Mouse (Mus musculus) forebrain, embryonic 11.5 days (tissue): ENCODE measurements around the gene Lrrc63. TPM values are rescaled to one million over a fixed set of nuclear protein-coding genes. Genes with fewer than 3 reads are reported as not detected.
A peak's percentile ranks its signal among the peaks of the same experiment; 100 is the strongest.

Experiments used
- ATAC-seq: fragments of 200-750 bp; cut with Nextera tagmentation; replicated peaks from 2 replicates; pipeline ENCODE4 v1.8.0; 2017; ENCODE audit warnings: moderate TSS enrichment; ENCODE audit not compliant: low FRiP score
- DNase-seq: peaks from one replicate; pipeline ENCODE4 v3.0.0-alpha.2; 2017; ENCODE audit warnings: low spot score
- H3K27ac ChIP-seq: fragments of 300-500 bp; sonication (generic); 2 replicates; pipeline ENCODE4 v1.5.1; 2014; ENCODE audit warnings: low read depth, low read length
- H3K27me3 ChIP-seq: fragments of 300-500 bp; sonication (generic); 2 replicates; pipeline ENCODE4 v1.6.1; 2014; ENCODE audit warnings: mild to moderate bottlenecking, low read length, mixed read lengths; ENCODE audit not compliant: control insufficient read depth, insufficient read depth
- H3K36me3 ChIP-seq: fragments of 300-500 bp; sonication (generic); 2 replicates; pipeline ENCODE4 v1.6.1; 2014; ENCODE audit warnings: mild to moderate bottlenecking, low read length, moderate library complexity, mixed read lengths; ENCODE audit not compliant: control insufficient read depth, insufficient read depth
- H3K4me1 ChIP-seq: fragments of 300-500 bp; sonication (generic); replicated peaks from 2 replicates; pipeline ENCODE4 v1.6.1; 2014; ENCODE audit warnings: low read length, mixed read lengths; ENCODE audit not compliant: control insufficient read depth, insufficient read depth
- H3K4me2 ChIP-seq: fragments of 300-500 bp; sonication (generic); 2 replicates; pipeline ENCODE4 v1.6.1; 2014; ENCODE audit warnings: low read depth, mild to moderate bottlenecking, low read length, moderate library complexity, mixed read lengths; ENCODE audit not compliant: severe bottlenecking
- H3K4me3 ChIP-seq: fragments of 300-500 bp; sonication (generic); 2 replicates; pipeline ENCODE4 v1.5.1; 2014; ENCODE audit warnings: low read depth, low read length
- H3K9ac ChIP-seq: fragments of 300-500 bp; sonication (generic); 2 replicates; pipeline ENCODE4 v1.6.1; 2014; ENCODE audit warnings: low read length
- H3K9me3 ChIP-seq: fragments of 300-500 bp; sonication (generic); 2 replicates; pipeline ENCODE4 v1.6.1; 2016; ENCODE audit warnings: low read length, mixed read lengths; ENCODE audit not compliant: control insufficient read depth
- WGBS: fragments of 180-500 bp; shearing (Covaris S2); extraction: QIAGEN DNeasy Blood & Tissue Kit; methylation state at CpG from one replicate; pipeline ENCODE4 v1.1.7; 2014; 5-methylcytosine and 5-hydroxymethylcytosine counted together
- polyA plus RNA-seq: library from polyadenylated mRNA; unstranded; fragments of >200 nt; fragmentation: Nextera tagmentation; extraction: Ambion mirVana; gene quantifications from 2 replicates; pipeline ENCODE4 v1.2.1, GENCODE M21; 2014

Lrrc63 gene
- polyA plus RNA-seq, result 0.31 and 0.36 TPM in 2 replicates

DNA sequence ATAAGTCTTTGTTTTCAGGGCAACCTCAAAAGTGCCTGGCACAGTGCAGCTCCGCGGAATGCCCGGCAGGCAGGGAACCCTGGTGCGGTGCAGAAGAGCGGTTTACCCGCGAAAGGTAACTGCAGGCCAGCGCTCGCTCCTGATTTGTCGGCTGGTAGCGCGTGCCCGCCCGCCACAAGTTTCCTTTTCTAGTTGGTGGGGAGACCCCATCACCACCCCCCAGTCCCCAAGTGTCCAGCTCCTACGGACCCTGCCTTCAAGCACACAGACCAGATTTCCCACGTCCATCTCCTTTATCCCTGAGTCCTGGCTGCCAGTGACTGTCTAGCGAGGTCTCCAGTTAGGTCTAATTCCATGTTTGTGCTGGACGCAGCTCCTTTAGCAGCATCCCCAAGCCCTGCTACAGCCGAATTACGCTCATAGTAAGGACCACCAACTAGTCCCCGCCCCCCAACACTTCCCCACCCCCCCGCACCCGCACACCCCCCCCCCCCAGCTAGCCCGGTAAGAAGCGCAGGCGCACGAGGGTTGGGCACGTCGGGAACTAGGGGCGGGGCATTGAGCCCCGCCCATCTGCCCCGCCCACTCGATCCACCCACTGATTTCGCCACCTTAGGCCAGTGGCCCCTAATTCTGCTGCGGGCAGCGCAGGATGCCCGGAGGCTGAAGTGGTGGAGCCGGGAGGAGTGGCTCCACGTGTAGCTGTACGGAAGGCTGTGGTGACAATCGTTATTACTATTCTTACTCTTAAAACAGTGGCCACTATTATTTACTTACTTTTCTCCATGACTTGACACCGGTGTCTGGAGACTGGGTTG is at the start of gene Lrrc63, which contains the start of gene Lcp1:
Lrrc63 (minus strand) TSS at position 381 of the 818 bp plus-strand sequence.
Lcp1 (plus strand) TSS at position 601 of the 818 bp plus-strand sequence.
- under 1% methylated on average over 38 of the region's 42 CpGs for WGBS
- peak; percentile 95 for ATAC-seq
- H3K27ac ChIP-seq, result no peak within 1 kb of the TSS
- H3K36me3 ChIP-seq, result no peaks in the 10 kb centered on the region
- H3K4me2 ChIP-seq, result peak within 1 kb of the TSS; percentile 85
- DNase-seq, result peak; percentile 93
- H3K27me3 ChIP-seq, result peaks cover 3% of the 10 kb centered on the region; the same call in 1 of the 2 replicates
- peak within 1 kb of the TSS; percentile 63 for H3K9ac ChIP-seq
- peak within 1 kb of the TSS; percentile 46 for H3K4me3 ChIP-seq
- H3K4me1 ChIP-seq, result no peaks in the 10 kb centered on the region
- H3K9me3 ChIP-seq, result no peaks in the 10 kb centered on the region

DNA sequence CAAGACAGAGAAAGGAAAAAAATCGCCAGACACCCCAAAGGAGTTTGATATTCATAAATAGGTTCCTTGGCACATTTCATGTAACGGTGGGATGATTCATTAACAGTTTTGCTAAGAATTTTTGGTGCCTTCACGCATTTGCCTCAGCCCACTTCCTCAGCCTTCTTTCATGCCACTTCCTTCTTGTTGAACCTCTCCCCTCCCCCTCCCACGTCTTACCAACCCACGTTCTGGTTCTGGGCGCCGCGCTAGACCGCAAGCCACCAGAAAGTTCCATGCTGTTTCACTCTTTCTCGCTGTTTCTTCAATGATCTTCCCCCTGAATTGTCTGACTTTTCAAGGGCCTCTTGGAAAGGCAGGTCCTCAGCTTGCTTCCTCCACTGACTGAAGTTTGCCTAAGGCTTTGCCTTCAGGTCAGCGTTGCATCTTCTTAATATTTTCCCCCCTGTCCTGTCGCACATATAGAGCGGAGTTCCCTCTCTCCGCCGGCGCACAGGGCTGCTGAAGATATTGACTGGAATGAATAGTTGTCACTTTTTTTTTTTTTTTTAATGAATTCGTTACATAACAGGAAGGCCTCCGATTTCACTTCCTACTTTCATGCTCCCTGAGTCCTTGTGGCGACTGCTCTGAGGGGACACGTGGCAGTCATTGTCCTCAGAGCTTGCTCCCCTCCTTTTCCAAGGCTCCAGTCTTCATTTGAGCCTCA is 48.7 kb upstream of the Lrrc63 start:
- Histone ChIP-seq H3K9ac (no peak overlapping the region), H3K4me2 (no peak overlapping the region), H3K4me1 (no peaks in the 10 kb centered on the region), H3K9me3 (no peaks in the 10 kb centered on the region), H3K27ac (no peak overlapping the region), H3K4me3 (no peak overlapping the region), H3K36me3 (no peaks in the 10 kb centered on the region), H3K27me3 (no peaks in the 10 kb centered on the region)
- WGBS, result 90% methylated on average over 20 of the region's 20 CpGs
- DNase-seq, result no peak
- ATAC-seq, result no peak

DNA sequence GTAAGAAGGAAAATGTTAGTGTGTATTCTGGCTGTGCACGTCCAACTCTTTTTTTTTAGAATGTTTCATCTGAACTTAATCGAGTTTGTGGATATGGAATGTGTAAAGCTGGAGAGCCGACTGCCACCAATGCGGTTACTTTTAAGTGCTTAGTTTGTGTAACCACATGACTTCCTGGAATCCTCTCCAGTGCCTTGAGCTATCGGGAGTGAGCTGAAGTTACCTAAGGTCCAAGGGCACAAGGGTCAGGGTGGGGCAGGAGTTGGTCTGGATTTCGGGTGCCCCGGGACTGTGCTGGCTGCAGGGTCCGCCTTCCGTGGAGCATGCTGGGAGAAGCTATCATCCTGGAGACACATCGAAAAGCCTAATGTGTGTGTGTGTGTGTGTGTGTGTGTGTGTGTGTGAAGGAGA is 48.1 kb upstream of the Lrrc63 start:
- no peak overlapping the region for H3K27ac ChIP-seq
- no peaks in the 10 kb centered on the region for H3K36me3 ChIP-seq
- DNase-seq, result no peak
- no peaks in the 10 kb centered on the region for H3K4me1 ChIP-seq
- no peak overlapping the region for H3K4me3 ChIP-seq
- WGBS, result 82% methylated on average over 10 of the region's 10 CpGs
- ATAC-seq, result no peak
- no peaks in the 10 kb centered on the region for H3K9me3 ChIP-seq
- no peak overlapping the region for H3K9ac ChIP-seq
- no peaks in the 10 kb centered on the region for H3K27me3 ChIP-seq
- no peak overlapping the region for H3K4me2 ChIP-seq

DNA sequence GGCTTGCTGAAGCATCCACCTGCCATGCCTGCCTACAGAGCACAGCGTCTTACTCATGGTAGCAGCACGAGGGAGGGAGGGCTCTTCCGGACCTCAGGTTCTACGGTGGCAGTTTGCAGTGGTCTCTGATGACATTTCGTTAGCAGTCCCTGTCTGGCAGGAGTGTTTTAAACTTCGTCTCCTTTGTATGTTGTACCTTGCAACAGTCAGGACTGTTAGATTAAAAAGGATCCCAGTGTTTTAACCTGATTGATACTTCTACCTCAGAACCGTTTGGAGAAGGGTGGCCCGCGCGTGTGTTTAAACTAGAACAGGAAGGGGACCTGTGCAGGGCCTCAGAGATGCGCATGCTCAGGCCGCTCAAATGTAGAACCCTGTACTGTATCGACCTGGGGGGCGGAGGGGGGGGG is 47.7 kb upstream of the Lrrc63 start:
- H3K4me2 ChIP-seq, result no peak overlapping the region
- no peaks in the 10 kb centered on the region for H3K4me1 ChIP-seq
- WGBS, result 87% methylated on average over 14 of the region's 14 CpGs
- no peak overlapping the region for H3K27ac ChIP-seq
- H3K9ac ChIP-seq, result no peak overlapping the region
- no peak for DNase-seq
- H3K4me3 ChIP-seq, result no peak overlapping the region
- no peaks in the 10 kb centered on the region for H3K36me3 ChIP-seq
- no peak for ATAC-seq
- no peaks in the 10 kb centered on the region for H3K27me3 ChIP-seq
- H3K9me3 ChIP-seq, result no peaks in the 10 kb centered on the region

DNA sequence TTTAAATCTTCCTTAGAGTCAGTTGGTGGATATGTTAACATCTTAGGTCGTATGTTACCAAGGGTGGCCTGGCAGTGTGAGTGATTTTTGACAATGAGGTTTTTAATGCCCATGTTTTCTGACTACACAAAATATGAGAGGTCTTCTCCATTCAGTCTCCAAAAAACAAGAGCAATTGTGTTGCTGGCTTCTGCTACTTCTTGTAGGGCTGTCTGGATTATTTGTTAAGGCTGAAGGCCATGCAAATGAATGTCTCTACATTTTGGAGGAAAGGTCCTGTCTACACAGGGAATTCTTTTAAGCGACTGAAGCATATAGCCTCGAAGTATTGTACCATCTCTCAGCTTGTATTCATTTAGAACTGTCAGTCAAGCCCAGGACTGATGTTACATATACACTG is 46.7 kb upstream of the Lrrc63 start:
- no peaks in the 10 kb centered on the region for H3K36me3 ChIP-seq
- no peaks in the 10 kb centered on the region for H3K4me1 ChIP-seq
- no peak for ATAC-seq
- H3K27me3 ChIP-seq, result no peaks in the 10 kb centered on the region
- no peak for DNase-seq
- WGBS, result 73% methylated on average over 3 of the region's 3 CpGs
- no peak overlapping the region for H3K4me2 ChIP-seq
- no peak overlapping the region for H3K27ac ChIP-seq
- no peak overlapping the region for H3K4me3 ChIP-seq
- no peak overlapping the region for H3K9ac ChIP-seq
- no peaks in the 10 kb centered on the region for H3K9me3 ChIP-seq

DNA sequence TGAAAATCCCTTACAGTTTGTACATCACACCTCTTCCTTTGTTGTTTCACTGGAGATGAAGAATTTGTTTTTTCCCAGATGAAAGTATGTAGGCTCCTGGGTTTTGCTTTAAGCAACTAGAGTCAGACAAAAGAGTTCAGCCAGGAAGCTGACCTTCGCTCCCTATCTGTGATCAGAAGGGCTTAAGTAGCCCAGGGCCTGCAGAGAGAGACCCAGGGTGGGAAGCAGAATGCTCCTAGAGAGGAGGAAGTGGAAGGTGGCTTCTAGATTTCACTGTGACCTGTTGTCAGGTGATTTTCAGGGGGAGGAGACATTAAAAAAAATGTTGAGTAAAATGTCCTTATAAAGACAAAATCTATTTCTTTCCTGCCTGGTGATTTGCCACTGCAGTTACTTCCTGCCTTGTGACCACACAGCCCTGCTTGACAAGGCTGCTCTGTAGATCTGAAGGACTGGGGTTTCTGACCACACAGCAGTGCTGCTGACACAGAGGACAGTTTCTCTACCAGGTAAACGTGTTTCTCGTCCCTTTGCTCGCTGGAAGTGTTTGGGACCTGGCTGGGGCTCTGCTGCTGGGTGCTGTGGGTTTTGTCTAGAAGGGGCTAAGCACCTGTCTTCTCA is 45.9 kb upstream of the Lrrc63 start:
- Histone ChIP-seq H3K27me3 (no peaks in the 10 kb centered on the region), H3K27ac (no peak overlapping the region), H3K4me3 (no peak overlapping the region), H3K4me2 (no peak overlapping the region), H3K9me3 (no peaks in the 10 kb centered on the region), H3K36me3 (no peaks in the 10 kb centered on the region), H3K4me1 (no peaks in the 10 kb centered on the region), H3K9ac (no peak overlapping the region)
- ATAC-seq (no peak), DNase-seq (no peak)
- WGBS, result 77% methylated on average over 4 of the region's 4 CpGs

DNA sequence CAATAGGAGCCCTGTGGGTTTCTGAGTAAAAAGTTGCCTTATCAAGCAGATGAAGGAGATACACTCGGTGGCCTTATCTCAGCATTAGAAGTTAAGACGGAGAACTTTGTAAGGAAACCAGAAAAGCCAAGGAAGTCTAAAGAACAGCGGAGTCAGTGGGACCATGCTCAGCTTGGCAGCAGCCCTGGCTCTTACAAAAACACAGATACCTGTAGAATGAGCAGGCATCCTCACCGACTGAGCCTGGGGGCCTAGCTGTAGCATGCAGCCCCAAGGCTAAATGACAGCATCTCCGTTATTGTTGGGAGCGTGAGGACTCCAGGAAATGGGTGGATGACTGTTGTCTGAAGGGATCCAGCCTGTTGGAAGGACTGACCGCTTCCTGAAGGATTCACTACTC is 45.1 kb upstream of the Lrrc63 start:
- no peaks in the 10 kb centered on the region for H3K4me1 ChIP-seq
- 90% methylated on average over 7 of the region's 7 CpGs for WGBS
- no peak overlapping the region for H3K4me3 ChIP-seq
- H3K9me3 ChIP-seq, result no peaks in the 10 kb centered on the region
- ATAC-seq, result no peak
- no peaks in the 10 kb centered on the region for H3K36me3 ChIP-seq
- DNase-seq, result no peak
- H3K4me2 ChIP-seq, result no peak overlapping the region
- no peak overlapping the region for H3K9ac ChIP-seq
- no peaks in the 10 kb centered on the region for H3K27me3 ChIP-seq
- H3K27ac ChIP-seq, result no peak overlapping the region

DNA sequence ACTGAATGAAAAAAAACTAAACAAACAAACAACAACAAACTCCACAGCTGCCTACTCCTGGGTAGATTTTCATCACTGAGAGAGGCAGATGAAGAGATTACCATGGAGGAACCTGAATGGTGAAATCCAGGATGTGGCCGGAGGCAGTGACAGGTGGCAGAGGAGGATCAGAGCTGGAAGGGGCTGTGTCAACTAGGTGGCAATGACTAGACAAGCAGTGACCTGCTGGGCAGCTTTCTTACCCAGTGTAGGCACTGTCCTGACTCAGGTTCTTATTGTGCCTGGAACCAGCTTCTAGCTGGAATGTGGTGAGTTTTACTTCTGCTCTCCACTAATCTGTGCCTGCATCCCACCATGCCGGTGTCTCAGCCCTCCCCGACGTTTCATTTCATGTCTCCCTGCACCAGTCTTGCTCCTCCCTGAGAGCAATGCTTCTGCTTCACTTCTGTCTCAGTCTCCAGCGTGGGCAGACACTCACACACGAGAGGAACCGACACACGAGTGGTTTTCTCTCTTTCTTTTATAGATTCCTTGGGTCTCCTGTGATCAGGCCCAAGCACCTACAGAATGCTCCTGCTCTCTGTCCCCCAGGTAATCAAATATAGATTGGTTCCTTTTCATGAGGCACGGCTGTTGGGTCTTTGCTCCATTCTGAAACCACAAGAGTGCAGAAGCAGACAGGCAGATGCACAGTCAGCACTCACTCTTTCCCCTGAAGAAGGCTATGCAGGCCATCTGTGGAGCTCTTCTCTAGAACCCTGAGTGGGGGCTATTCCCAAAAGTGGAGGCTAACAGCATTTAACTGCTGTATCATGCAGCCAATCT is 44.3 kb upstream of the Lrrc63 start:
- ATAC-seq (no peak), DNase-seq (no peak)
- Histone ChIP-seq H3K36me3 (no peaks in the 10 kb centered on the region), H3K4me3 (no peak overlapping the region), H3K27ac (no peak overlapping the region), H3K4me1 (no peaks in the 10 kb centered on the region), H3K27me3 (no peaks in the 10 kb centered on the region), H3K4me2 (no peak overlapping the region), H3K9ac (no peak overlapping the region), H3K9me3 (no peaks in the 10 kb centered on the region)
- 85% methylated on average over 9 of the region's 9 CpGs for WGBS
